Mouse (Mus musculus) embryonic facial prominence, embryonic 11.5 days (tissue): Measurements from ENCODE around the gene Zbtb5. TPM values are rescaled to one million over a fixed set of nuclear protein-coding genes. Genes with fewer than 3 reads are reported as not detected.

ENCODE experiments used
- ATAC-seq: fragments of 200-750 bp; cut with Nextera tagmentation; replicated peaks from 2 replicates; pipeline ENCODE4 v1.8.0; 2017; ENCODE audit warnings: low read depth; ENCODE audit not compliant: insufficient number of reproducible peaks, low FRiP score, low TSS enrichment
- DNase-seq: peaks from one replicate; pipeline ENCODE4 v3.0.0-alpha.2; 2015; ENCODE audit warnings: low spot score
- H3K27ac ChIP-seq: fragments of 300-500 bp; sonication (generic); replicated peaks from 2 replicates; pipeline ENCODE4 v1.5.1; 2014; ENCODE audit warnings: mild to moderate bottlenecking, low read depth, low read length, control low read depth
- H3K27me3 ChIP-seq: fragments of 300-500 bp; sonication (generic); 2 replicates; pipeline ENCODE4 v1.6.1; 2014; ENCODE audit warnings: mild to moderate bottlenecking, low read length, moderate library complexity, mixed read lengths; ENCODE audit not compliant: control insufficient read depth, insufficient read depth
- H3K36me3 ChIP-seq: fragments of 300-500 bp; sonication (generic); replicated peaks from 2 replicates; pipeline ENCODE4 v1.6.1; 2014; ENCODE audit warnings: low read depth, mild to moderate bottlenecking, low read length, moderate library complexity, mixed read lengths; ENCODE audit not compliant: control insufficient read depth, insufficient read depth
- H3K4me1 ChIP-seq: fragments of 300-500 bp; sonication (generic); 2 replicates; pipeline ENCODE4 v1.6.1; 2014; ENCODE audit warnings: low read length, mixed read lengths; ENCODE audit not compliant: control insufficient read depth, insufficient read depth
- H3K4me2 ChIP-seq: fragments of 300-500 bp; sonication (generic); 2 replicates; pipeline ENCODE4 v1.6.1; 2014; ENCODE audit warnings: low read depth, mild to moderate bottlenecking, control low read depth, low read length, moderate library complexity
- H3K4me3 ChIP-seq: fragments of 300-500 bp; sonication (generic); 2 replicates; pipeline ENCODE4 v1.5.1; 2014; ENCODE audit warnings: low read depth, low read length, control low read depth
- H3K9ac ChIP-seq: fragments of 300-500 bp; sonication (generic); replicated peaks from 2 replicates; pipeline ENCODE4 v1.6.1; 2014; ENCODE audit warnings: mild to moderate bottlenecking, control low read depth, low read length
- H3K9me3 ChIP-seq: fragments of 300-500 bp; sonication (generic); replicated peaks from 2 replicates; pipeline ENCODE4 v1.6.1; 2016; ENCODE audit warnings: mild to moderate bottlenecking, low read length, inconsistent platforms, mixed read lengths; ENCODE audit not compliant: control insufficient read depth
- WGBS: fragments of 180-500 bp; shearing (Covaris S2); extraction: QIAGEN DNeasy Blood & Tissue Kit; methylation state at CpG from one replicate; pipeline ENCODE4 v1.1.7; 2014; 5-methylcytosine and 5-hydroxymethylcytosine counted together
- polyA plus RNA-seq: library from polyadenylated mRNA; unstranded; fragments of >200 nt; fragmentation: Nextera tagmentation; extraction: Ambion mirVana; gene quantifications from 2 replicates; pipeline ENCODE4 v1.2.1, GENCODE M21; 2014

The Zbtb5 gene
- polyA plus RNA-seq, 1 experiment from 2014 or later, result 42.5 TPM

DNA sequence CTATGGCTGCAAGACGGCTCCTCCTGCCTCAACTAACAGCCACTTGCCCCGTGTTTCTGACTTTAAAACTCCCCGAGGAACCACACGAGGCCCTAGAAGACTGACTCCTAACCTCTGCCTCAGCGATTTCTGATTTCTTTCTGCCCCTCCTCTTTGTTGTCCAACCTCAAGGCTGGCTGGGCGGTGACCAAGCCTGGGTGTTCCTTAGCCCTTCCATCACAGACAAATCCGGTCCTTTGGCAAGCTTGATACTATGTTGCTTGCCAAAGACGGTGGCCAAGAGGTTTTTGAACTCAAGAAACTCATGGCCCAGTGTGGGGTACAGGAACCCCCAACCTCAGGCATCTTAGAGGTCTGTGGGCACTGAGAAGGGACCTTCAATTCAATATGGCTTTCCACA is 37.9 kb downstream of the Zbtb5 start:
- Histone ChIP-seq H3K9ac (no peak overlapping the region), H3K36me3 (no peaks in the 10 kb centered on the region), H3K27ac (no peak overlapping the region), H3K27me3 (no peaks in the 10 kb centered on the region), H3K9me3 (no peaks in the 10 kb centered on the region), H3K4me2 (no peak overlapping the region), H3K4me1 (no peaks in the 10 kb centered on the region), H3K4me3 (no peak overlapping the region)
- DNase-seq (no peak), ATAC-seq (no peak)
- WGBS, result 81% methylated on average over 8 of the region's 8 CpGs

GRCm38 (mm10) chr4:44973871-44974270 is 38.3 kb downstream of the Zbtb5 start:
- ATAC-seq (no peak), DNase-seq (no peak)
- Histone ChIP-seq H3K9me3 (no peaks in the 10 kb centered on the region), H3K4me2 (no peak overlapping the region; the same call in 1 of the 2 replicates), H3K4me3 (no peak overlapping the region), H3K27me3 (no peaks in the 10 kb centered on the region), H3K27ac (no peak overlapping the region), H3K4me1 (no peaks in the 10 kb centered on the region), H3K9ac (no peak overlapping the region), H3K36me3 (no peaks in the 10 kb centered on the region)
- 51% methylated on average over 14 of the region's 14 CpGs for WGBS

DNA sequence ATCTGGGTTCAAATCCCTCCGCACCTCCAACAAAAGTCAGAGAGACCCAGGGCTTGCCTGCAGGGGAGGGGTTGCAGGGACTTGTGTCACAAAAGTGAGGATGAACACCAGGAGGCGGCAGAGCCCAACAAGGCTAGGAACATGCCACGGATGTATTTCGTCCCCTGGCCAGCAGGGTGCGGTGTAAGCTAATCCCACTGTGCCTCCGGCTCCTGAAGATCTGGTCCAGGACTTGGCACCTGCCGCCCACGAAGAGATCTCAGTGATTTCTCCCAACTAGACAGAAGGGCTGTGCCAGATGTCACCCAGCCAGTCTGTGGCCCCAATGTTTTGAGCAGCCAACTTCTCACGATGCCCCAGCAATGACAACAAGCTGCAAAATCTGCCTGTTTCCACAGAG is 38.8 kb downstream of the Zbtb5 start:
- Histone ChIP-seq H3K27ac (no peak overlapping the region), H3K4me1 (no peaks in the 10 kb centered on the region), H3K27me3 (no peaks in the 10 kb centered on the region), H3K4me3 (no peak overlapping the region), H3K36me3 (no peaks in the 10 kb centered on the region), H3K4me2 (no peak overlapping the region; the same call in 1 of the 2 replicates), H3K9me3 (no peaks in the 10 kb centered on the region), H3K9ac (no peak overlapping the region)
- ATAC-seq (0 out of 2 replicates have a peak, but pooled peaks have one; percentile 42), DNase-seq (peak; percentile 90)
- WGBS, result 9% methylated on average over 9 of the region's 9 CpGs

- DNase-seq (peak; percentile 78), ATAC-seq (no peak)
- H3K27me3 ChIP-seq, result no peaks in the 10 kb centered on the region
- 22% methylated on average over 10 of the region's 10 CpGs for WGBS
- H3K4me3 ChIP-seq, result no peak overlapping the region
- no peaks in the 10 kb centered on the region for H3K9me3 ChIP-seq
- H3K27ac ChIP-seq, result no peak overlapping the region
- no peaks in the 10 kb centered on the region for H3K4me1 ChIP-seq
- no peak overlapping the region for H3K9ac ChIP-seq
- H3K4me2 ChIP-seq, result no peak overlapping the region
- H3K36me3 ChIP-seq, result no peaks in the 10 kb centered on the region
These were observed 41.6 kb downstream of the Zbtb5 start for GRCm38 (mm10) chr4:44970612-44971110.

- 92% methylated on average over 7 of the region's 7 CpGs for WGBS
- no peak overlapping the region for H3K4me3 ChIP-seq
- H3K9ac ChIP-seq, result no peak overlapping the region
- H3K36me3 ChIP-seq, result no peaks in the 10 kb centered on the region
- ATAC-seq (no peak), DNase-seq (no peak)
- no peak overlapping the region for H3K4me2 ChIP-seq
- H3K4me1 ChIP-seq, result no peaks in the 10 kb centered on the region
- H3K27ac ChIP-seq, result no peak overlapping the region
- H3K9me3 ChIP-seq, result no peaks in the 10 kb centered on the region
- H3K27me3 ChIP-seq, result no peaks in the 10 kb centered on the region
These were observed 42.2 kb downstream of the Zbtb5 start for GRCm38 (mm10) chr4:44970056-44970455.

GRCm38 (mm10) chr4:44967402-44967801 is 44.8 kb downstream of the Zbtb5 start:
- no peaks in the 10 kb centered on the region for H3K4me1 ChIP-seq
- WGBS, result 90% methylated on average over 8 of the region's 8 CpGs
- ATAC-seq, result no peak

DNA sequence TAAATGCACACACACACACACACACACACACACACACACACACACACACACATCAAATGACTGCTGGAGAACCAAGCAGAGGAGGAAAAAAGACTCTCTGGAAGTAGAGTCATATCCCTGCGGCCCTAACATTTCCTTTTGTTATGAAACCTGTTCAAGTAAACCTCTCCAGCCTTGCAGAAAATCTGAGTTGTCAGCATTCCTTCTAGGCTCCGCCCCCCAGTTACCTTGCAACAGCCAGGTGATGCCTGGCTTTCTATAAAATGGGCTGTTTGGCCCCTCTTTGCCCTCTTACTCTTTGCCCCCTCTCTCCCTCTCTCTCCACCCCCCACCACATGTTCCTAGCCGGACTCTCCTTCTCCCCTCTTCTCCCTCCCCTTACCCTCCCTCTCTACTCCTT is 46.5 kb downstream of the Zbtb5 start:
- Histone ChIP-seq H3K36me3 (no peaks in the 10 kb centered on the region), H3K4me3 (no peak overlapping the region), H3K4me2 (no peak overlapping the region), H3K27me3 (no peaks in the 10 kb centered on the region), H3K27ac (no peak overlapping the region), H3K9me3 (no peaks in the 10 kb centered on the region), H3K4me1 (no peaks in the 10 kb centered on the region), H3K9ac (no peak overlapping the region)
- DNase-seq (no peak), ATAC-seq (no peak)
- 73% methylated on average over 3 of the region's 3 CpGs for whole genome bisulfite sequencing

More at GRCm38 (mm10) chr4:44967402-44967801, 44.8 kb downstream of the Zbtb5 start:
- H3K9me3 ChIP-seq, result no peaks in the 10 kb centered on the region
- no peaks in the 10 kb centered on the region for H3K27me3 ChIP-seq
- H3K27ac ChIP-seq, result no peak overlapping the region
- H3K36me3 ChIP-seq, result no peaks in the 10 kb centered on the region
- H3K4me3 ChIP-seq, result no peak overlapping the region
- H3K4me2 ChIP-seq, result no peak overlapping the region
- no peak overlapping the region for H3K9ac ChIP-seq
- DNase-seq, result no peak

- Histone ChIP-seq H3K27me3 (no peaks in the 10 kb centered on the region), H3K9me3 (no peaks in the 10 kb centered on the region), H3K4me2 (no peak overlapping the region), H3K4me1 (no peaks in the 10 kb centered on the region), H3K9ac (no peak overlapping the region), H3K27ac (no peak overlapping the region), H3K4me3 (no peak overlapping the region), H3K36me3 (no peaks in the 10 kb centered on the region)
- WGBS, result 82% methylated on average over 2 of the region's 2 CpGs
- ATAC-seq (no peak), DNase-seq (no peak)
These were observed 47.0 kb downstream of the Zbtb5 start for GRCm38 (mm10) chr4:44965175-44965574.
